Mouse (Mus musculus): ENCODE results near the gene Il17rb. TPM values are rescaled to one million over a fixed set of nuclear protein-coding genes. Genes with fewer than 3 reads are reported as not detected.

The Il17rb gene
- polyA plus RNA-seq, 1 experiment from 2014 or later = 6.6 TPM

DNA sequence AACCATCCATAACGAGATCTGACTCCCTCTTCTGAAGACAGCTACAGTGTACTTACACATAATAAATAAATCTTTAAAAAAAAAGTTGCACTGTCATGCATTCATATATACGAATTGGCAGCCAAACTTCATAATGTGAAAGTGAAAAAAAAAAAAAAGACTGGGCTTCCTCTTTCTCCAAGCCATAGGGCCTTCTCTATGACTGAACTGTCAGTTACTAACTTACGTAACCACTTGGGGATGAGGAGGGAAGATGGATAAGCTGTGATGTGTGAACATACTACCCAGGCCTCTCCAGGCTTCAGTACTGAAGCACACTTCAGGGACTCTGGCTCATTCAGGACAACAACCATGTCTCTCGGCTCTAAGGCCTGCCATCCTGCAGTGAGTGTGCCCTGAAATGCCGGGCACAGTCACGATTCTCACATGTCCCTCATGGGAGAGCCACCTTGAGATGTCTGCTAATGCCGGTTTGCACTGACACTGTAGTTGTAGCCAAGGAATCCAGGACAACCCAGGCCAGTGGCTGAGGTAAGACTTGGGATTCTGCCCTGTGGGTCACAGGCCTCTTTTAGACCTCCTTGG lies 34.8 kb upstream of the Il17rb start:
- Histone ChIP-seq H3K9ac (ENCODE audit: low read depth, low read length) (no peak overlapping the region), H3K27me3 (ENCODE audit: control insufficient read depth, insufficient read depth, low read depth, low read length) (no peaks in the 10 kb centered on the region), H3K9me3 (replicated peaks; ENCODE audit: control insufficient read depth, low read length) (no peaks in the 10 kb centered on the region), H3K4me3 (ENCODE audit: low read depth, low read length) (no peak overlapping the region), H3K36me3 (ENCODE audit: control insufficient read depth, insufficient read depth) (no peaks in the 10 kb centered on the region), H3K27ac (ENCODE audit: low read length) (no peak overlapping the region), H3K4me2 (ENCODE audit: low read depth, low read length) (no peak overlapping the region), H3K4me1 (ENCODE audit: control insufficient read depth, low read depth, low read length) (no peaks in the 10 kb centered on the region)
- 58% methylated on average over 7 of the region's 7 CpGs for WGBS (ENCODE audit: insufficient replicate concordance)
- ATAC-seq (ENCODE audit: low read depth) = no peak

DNA sequence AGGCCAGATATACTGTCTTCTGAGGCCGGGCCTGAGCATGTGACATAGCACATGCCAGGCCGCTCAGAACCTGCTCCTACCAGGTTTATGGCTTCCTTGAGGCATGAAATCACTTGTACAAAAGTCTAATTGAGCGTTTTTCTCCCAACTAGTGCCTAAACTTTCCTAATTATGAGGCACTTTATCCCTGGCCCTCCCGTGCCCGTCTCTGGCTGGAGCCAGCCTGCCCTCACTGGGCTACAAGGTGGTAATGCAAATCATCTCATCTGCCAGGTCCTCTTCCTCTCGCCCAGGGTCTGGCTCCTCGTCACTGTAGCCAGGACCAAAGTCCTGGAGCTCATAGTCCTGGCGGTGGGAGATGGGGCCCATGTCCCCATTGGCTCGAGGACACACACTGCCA lies 33.1 kb upstream of the Il17rb start:
- WGBS (ENCODE audit: insufficient replicate concordance) = 64% methylated on average over 9 of the region's 9 CpGs
- no peaks in the 10 kb centered on the region for H3K27me3 ChIP-seq (ENCODE audit: control insufficient read depth, insufficient read depth, low read depth, low read length)
- H3K4me1 ChIP-seq (ENCODE audit: control insufficient read depth, low read depth, low read length) = no peaks in the 10 kb centered on the region
- no peak overlapping the region for H3K9ac ChIP-seq (ENCODE audit: low read depth, low read length)
- no peak overlapping the region for H3K27ac ChIP-seq (ENCODE audit: low read length)
- H3K4me3 ChIP-seq (ENCODE audit: low read depth, low read length) = no peak overlapping the region
- no peaks in the 10 kb centered on the region for H3K9me3 ChIP-seq (replicated peaks; ENCODE audit: control insufficient read depth, low read length)
- ATAC-seq (ENCODE audit: low read depth) = no peak
- H3K4me2 ChIP-seq (ENCODE audit: low read depth, low read length) = no peak overlapping the region
- no peaks in the 10 kb centered on the region for H3K36me3 ChIP-seq (ENCODE audit: control insufficient read depth, insufficient read depth)

DNA sequence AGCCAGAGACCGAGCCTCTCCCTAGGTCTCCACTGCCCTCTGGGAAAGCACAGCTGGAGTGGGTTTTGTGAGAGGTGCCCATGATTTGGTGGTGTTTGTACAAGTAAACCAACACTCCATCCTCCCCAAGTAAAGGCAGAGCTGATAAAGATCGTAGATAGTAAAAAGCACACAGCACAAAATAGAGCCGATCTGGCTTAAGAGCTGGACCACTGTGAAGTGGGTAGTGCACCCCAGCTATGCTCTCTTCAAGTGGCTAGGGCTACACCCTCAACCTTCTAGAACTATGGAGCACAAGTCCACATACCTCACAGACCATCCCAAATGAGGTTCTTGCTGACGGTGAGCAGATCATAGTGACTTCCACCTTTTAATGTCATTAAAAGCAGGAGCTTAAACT lies 30.7 kb upstream of the Il17rb start:
- 51% methylated on average over 4 of the region's 4 CpGs for WGBS (ENCODE audit: insufficient replicate concordance)
- no peak overlapping the region for H3K27ac ChIP-seq (ENCODE audit: low read length)
- no peak overlapping the region for H3K9ac ChIP-seq (ENCODE audit: low read depth, low read length)
- no peak for ATAC-seq (ENCODE audit: low read depth)
- H3K36me3 ChIP-seq (ENCODE audit: control insufficient read depth, insufficient read depth) = no peaks in the 10 kb centered on the region
- H3K4me2 ChIP-seq (ENCODE audit: low read depth, low read length) = no peak overlapping the region
- no peaks in the 10 kb centered on the region for H3K4me1 ChIP-seq (ENCODE audit: control insufficient read depth, low read depth, low read length)
- H3K27me3 ChIP-seq (ENCODE audit: control insufficient read depth, insufficient read depth, low read depth, low read length) = no peaks in the 10 kb centered on the region
- no peak overlapping the region for H3K4me3 ChIP-seq (ENCODE audit: low read depth, low read length)
- H3K9me3 ChIP-seq (replicated peaks; ENCODE audit: control insufficient read depth, low read length) = no peaks in the 10 kb centered on the region

DNA sequence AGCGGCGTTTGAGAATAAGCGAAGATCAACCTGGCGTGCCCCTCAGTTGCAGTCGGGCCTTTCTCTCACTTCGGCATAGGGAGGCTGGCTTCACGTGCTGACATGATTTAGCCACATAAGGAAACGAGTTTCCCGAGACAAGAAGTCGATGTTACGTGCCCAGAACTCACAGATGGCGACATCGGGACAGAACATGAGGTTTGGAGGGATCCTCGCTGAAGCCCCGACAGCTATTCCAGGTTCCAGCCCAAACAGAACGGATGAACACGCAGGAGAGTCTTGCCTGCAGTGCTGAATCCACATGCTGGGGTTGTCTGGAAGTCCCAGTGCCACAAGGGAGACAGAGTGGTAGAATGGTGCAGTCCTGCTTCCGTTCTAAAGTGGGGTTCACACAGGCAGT lies 29.7 kb upstream of the Il17rb start:
- Histone ChIP-seq H3K27me3 (ENCODE audit: control insufficient read depth, insufficient read depth, low read depth, low read length) (no peaks in the 10 kb centered on the region), H3K4me2 (ENCODE audit: low read depth, low read length) (no peak overlapping the region), H3K27ac (ENCODE audit: low read length) (no peak overlapping the region), H3K4me1 (ENCODE audit: control insufficient read depth, low read depth, low read length) (no peaks in the 10 kb centered on the region), H3K4me3 (ENCODE audit: low read depth, low read length) (no peak overlapping the region), H3K9me3 (replicated peaks; ENCODE audit: control insufficient read depth, low read length) (no peaks in the 10 kb centered on the region), H3K9ac (ENCODE audit: low read depth, low read length) (no peak overlapping the region), H3K36me3 (ENCODE audit: control insufficient read depth, insufficient read depth) (no peaks in the 10 kb centered on the region)
- no peak for ATAC-seq (ENCODE audit: low read depth)
- 71% methylated on average over 18 of the region's 18 CpGs for WGBS (ENCODE audit: insufficient replicate concordance)

DNA sequence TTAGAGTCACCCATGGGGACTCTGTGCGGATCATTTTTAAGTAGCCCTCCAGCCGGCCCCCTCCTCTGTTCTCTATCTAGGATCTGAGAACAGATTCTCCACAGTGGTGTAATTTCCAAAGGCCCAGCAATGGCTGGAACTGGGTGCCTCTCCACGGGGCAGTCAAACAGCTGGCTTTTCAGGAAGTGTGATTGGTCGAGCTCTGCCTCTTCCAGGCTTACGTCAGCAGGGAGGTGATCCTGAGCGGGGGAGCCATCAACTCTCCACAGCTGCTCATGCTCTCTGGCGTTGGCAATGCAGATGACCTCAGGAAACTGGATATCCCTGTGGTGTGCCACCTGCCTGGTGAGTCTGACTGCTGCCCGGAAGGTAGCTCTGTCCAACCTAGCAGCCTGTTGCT lies 24.7 kb upstream of the Il17rb start:
- no peaks in the 10 kb centered on the region for H3K4me1 ChIP-seq (ENCODE audit: control insufficient read depth, low read depth, low read length)
- 50% methylated on average over 8 of the region's 8 CpGs for WGBS (ENCODE audit: insufficient replicate concordance)
- H3K9me3 ChIP-seq (replicated peaks; ENCODE audit: control insufficient read depth, low read length) = no peaks in the 10 kb centered on the region

DNA sequence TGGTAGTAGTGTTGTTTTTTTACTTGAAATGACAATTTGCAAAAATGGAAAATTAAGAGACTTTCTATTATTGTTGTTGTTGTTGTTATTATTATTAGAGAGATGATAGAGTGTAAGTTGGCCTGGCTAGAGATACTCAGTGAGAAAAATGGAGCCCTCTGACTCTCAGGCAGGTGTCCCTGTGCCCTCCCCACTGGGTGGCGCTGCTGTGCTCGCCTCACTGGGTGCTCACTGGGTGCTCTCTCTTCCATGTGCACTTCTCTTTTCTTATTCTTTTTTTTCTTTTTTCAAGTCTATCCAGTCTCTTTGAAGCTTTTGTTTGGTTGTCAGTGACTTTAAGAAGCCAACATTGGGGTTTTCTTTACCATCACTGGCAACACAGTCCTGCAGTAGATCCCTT lies 18.7 kb upstream of the Il17rb start:
- no peaks in the 10 kb centered on the region for H3K9me3 ChIP-seq (replicated peaks; ENCODE audit: control insufficient read depth, low read length)
- no peak overlapping the region for H3K27ac ChIP-seq (ENCODE audit: low read length)
- H3K4me1 ChIP-seq (ENCODE audit: control insufficient read depth, low read depth, low read length) = no peaks in the 10 kb centered on the region
- 28% methylated on average over 2 of the region's 2 CpGs for WGBS (ENCODE audit: insufficient replicate concordance)
- H3K9ac ChIP-seq (ENCODE audit: low read depth, low read length) = no peak overlapping the region
- no peak overlapping the region for H3K4me2 ChIP-seq (ENCODE audit: low read depth, low read length)
- no peak overlapping the region for H3K4me3 ChIP-seq (ENCODE audit: low read depth, low read length)
- H3K36me3 ChIP-seq (ENCODE audit: control insufficient read depth, insufficient read depth) = no peaks in the 10 kb centered on the region
- no peak for ATAC-seq (ENCODE audit: low read depth)
- H3K27me3 ChIP-seq (ENCODE audit: control insufficient read depth, insufficient read depth, low read depth, low read length) = no peaks in the 10 kb centered on the region

More for the DNA sequence above, 24.7 kb upstream of the Il17rb start:
- Histone ChIP-seq H3K27ac (ENCODE audit: low read length) (no peak overlapping the region), H3K36me3 (ENCODE audit: control insufficient read depth, insufficient read depth) (no peaks in the 10 kb centered on the region), H3K9ac (ENCODE audit: low read depth, low read length) (no peak overlapping the region), H3K27me3 (ENCODE audit: control insufficient read depth, insufficient read depth, low read depth, low read length) (no peaks in the 10 kb centered on the region), H3K4me3 (ENCODE audit: low read depth, low read length) (no peak overlapping the region), H3K4me2 (ENCODE audit: low read depth, low read length) (no peak overlapping the region)
- no peak for ATAC-seq (ENCODE audit: low read depth)

DNA sequence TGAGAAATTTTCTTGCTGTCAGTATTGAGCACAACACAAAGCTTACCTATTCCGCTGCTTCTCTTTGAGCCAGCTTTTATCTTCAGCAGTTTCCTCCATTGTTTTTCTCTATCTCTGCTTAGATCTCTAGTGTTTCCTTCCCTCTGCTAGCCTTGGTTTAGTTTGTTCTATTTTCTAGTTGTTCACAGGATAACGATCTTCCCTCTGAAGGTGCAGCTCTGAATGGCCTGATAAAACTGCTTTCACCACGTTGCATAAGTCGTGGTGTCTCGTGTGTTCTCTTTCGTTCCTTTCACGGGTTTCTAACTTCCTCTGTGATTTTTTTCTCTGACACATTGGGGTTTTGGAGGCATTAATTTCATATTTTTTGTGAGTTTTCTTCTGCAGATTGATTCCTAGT lies 15.7 kb upstream of the Il17rb start:
- 12% methylated on average over 7 of the region's 7 CpGs for WGBS (ENCODE audit: insufficient replicate concordance)
- Histone ChIP-seq H3K27me3 (ENCODE audit: control insufficient read depth, insufficient read depth, low read depth, low read length) (no peaks in the 10 kb centered on the region), H3K36me3 (ENCODE audit: control insufficient read depth, insufficient read depth) (no peaks in the 10 kb centered on the region), H3K27ac (ENCODE audit: low read length) (no peak overlapping the region), H3K4me1 (ENCODE audit: control insufficient read depth, low read depth, low read length) (no peaks in the 10 kb centered on the region), H3K9ac (ENCODE audit: low read depth, low read length) (no peak overlapping the region), H3K4me2 (ENCODE audit: low read depth, low read length) (no peak overlapping the region), H3K4me3 (ENCODE audit: low read depth, low read length) (no peak overlapping the region), H3K9me3 (replicated peaks; ENCODE audit: control insufficient read depth, low read length) (no peaks in the 10 kb centered on the region)
- no peak for ATAC-seq (ENCODE audit: low read depth)

DNA sequence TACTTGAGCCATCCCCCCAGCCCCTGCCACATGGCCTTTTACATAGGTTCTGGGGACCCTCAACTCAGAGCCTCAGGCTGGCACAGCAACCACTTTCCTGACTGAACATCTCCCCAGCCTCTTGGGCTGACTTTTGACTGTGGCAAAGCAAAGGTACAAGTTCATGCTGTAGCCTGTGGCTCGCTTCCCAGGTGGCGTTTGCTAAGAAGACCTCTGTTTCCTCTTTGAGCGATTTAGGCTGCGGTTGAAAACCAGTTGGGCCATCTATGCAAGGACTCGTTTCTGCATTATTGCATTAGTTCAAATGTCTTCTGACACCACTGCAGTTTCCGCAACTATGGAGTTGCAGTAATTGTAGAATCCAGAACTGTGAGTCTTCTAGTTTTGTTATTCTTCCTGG lies 13.8 kb upstream of the Il17rb start:
- H3K4me3 ChIP-seq (ENCODE audit: low read depth, low read length) = no peak overlapping the region
- no peaks in the 10 kb centered on the region for H3K9me3 ChIP-seq (replicated peaks; ENCODE audit: control insufficient read depth, low read length)
- no peak overlapping the region for H3K4me2 ChIP-seq (ENCODE audit: low read depth, low read length)
- H3K27me3 ChIP-seq (ENCODE audit: control insufficient read depth, insufficient read depth, low read depth, low read length) = no peaks in the 10 kb centered on the region
- H3K36me3 ChIP-seq (ENCODE audit: control insufficient read depth, insufficient read depth) = no peaks in the 10 kb centered on the region
- H3K9ac ChIP-seq (ENCODE audit: low read depth, low read length) = no peak overlapping the region
- peak overlapping the region; percentile 31 for H3K27ac ChIP-seq (ENCODE audit: low read length)
- no peak for ATAC-seq (ENCODE audit: low read depth)
- H3K4me1 ChIP-seq (ENCODE audit: control insufficient read depth, low read depth, low read length) = no peaks in the 10 kb centered on the region
- WGBS (ENCODE audit: insufficient replicate concordance) = 52% methylated on average over 6 of the region's 6 CpGs

DNA sequence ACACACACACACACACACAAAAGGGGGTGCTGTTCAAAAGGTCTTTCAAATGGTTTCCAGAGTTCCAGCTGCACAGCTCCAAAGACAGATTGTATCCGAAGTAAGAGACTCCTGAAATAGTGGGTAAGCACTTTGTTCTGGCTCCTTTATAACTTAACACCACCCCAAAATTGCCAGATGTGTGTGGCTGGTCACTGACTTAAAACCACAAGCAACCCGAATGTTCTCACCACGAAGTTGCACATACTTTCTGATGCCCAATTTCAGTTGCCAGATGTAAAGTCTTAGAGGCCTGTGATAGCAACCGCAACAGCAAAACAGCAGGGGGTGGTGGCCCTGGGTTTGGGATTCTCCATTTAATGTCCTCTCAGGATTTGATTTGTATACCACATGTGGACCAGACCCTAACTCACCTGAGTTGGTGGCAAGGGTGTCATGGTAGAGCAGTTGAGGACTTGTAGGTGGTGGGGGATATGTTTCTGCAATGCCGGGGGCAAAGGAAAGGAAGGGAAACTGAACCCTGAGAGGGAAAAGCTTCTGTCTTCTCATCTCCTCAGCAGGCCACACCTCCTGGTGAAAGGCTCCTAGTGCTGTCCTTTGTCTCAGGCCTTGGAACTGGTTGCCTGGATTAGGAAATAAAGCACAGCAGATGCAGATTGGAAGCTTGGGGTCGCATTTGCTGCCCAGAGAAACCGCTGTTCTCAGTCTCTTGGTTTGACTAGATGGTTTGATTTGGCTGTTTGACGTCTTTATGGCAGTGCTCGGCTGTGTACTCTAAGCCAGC lies 11.3 kb upstream of the Il17rb start:
- Histone ChIP-seq H3K9me3 (replicated peaks; ENCODE audit: control insufficient read depth, low read length) (no peaks in the 10 kb centered on the region), H3K4me2 (ENCODE audit: low read depth, low read length) (no peak overlapping the region), H3K9ac (ENCODE audit: low read depth, low read length) (no peak overlapping the region), H3K27me3 (ENCODE audit: control insufficient read depth, insufficient read depth, low read depth, low read length) (no peaks in the 10 kb centered on the region), H3K27ac (ENCODE audit: low read length) (no peak overlapping the region), H3K4me1 (ENCODE audit: control insufficient read depth, low read depth, low read length) (no peaks in the 10 kb centered on the region), H3K36me3 (ENCODE audit: control insufficient read depth, insufficient read depth) (no peaks in the 10 kb centered on the region), H3K4me3 (ENCODE audit: low read depth, low read length) (no peak overlapping the region)
- no peak for ATAC-seq (ENCODE audit: low read depth)
- 45% methylated on average over 9 of the region's 9 CpGs for WGBS (ENCODE audit: insufficient replicate concordance)

Data from liver, embryonic 16.5 days (tissue).